Mouse (Mus musculus) adrenal gland, adult 8-10 months (tissue): ENCODE measurements around the gene Dennd1a. TPM values are rescaled to one million over a fixed set of nuclear protein-coding genes. Genes with fewer than 3 reads are reported as not detected.

ENCODE experiments used
- DNase-seq: peaks from one replicate; pipeline ENCODE4 v3.0.0; 2022
- microRNA-seq, 2 experiments: library from miRNA; unstranded; fragments of <30 nt; microRNA quantifications; one replicate each; pipeline ENCODE4 v1.2.0; 2022
- total RNA-seq, 4 experiments: library from RNA; stranded (reverse); gene quantifications; 2 replicates each; pipeline ENCODE4 v1.2.4; 2022

Gene Dennd1a
- total RNA-seq, 4 experiments from 2014 or later = 27.9 to 41.0 (median 32.3) TPM

- no peak for DNase-seq
Observed at GRCm38 (mm10) chr2:37767739-37768138, 519.5 kb downstream of the Dennd1a start.

GRCm38 (mm10) chr2:37767080-37767547, 520.1 kb downstream of the Dennd1a start:
- no peak for DNase-seq

- DNase-seq = no peak
Observed at GRCm38 (mm10) chr2:37766027-37766761, 521.0 kb downstream of the Dennd1a start.

DNA sequence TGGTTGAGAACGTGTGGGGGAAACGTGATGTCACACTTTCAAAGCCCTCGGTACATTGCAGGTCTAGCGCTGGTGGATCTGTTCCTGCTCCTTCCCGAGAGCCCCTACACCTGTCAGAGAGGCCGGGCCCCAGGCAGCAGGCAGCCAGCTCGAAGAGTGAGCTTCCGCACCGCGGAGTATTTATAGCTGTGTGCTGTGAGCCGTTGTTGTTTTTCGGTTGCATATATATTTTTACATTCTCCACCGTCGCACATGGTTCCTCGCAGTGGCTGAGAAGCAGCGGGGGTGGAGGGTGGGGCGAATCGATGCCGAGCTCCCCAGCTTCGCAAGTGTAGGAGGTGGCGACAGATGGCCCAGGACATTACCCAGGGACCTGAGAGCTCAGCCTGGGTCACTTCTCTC, 522.1 kb downstream of the Dennd1a start:
- no peak for DNase-seq

DNA sequence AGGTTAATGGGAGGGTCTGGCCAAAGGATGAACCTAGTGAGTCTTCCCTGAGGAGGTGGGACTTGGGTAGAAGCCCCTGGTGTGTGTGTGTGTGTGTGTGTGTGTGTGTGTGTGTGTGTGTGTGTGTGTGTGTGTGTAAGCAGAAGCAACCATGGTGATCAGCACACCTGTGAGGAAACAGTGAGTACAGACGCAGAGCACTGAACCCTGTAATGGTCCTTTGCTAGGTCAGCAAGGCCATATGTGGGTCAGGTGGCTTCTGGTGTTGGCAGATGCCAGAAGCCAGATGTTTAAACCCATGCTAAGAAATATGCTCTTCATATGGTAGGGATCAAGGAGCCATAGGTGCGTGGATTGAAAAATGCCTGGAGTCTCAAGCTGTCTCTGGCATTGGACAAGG, 522.7 kb downstream of the Dennd1a start:
- no peak for DNase-seq

GRCm38 (mm10) chr2:37763638-37764037, 523.6 kb downstream of the Dennd1a start:
- no peak for DNase-seq

DNA sequence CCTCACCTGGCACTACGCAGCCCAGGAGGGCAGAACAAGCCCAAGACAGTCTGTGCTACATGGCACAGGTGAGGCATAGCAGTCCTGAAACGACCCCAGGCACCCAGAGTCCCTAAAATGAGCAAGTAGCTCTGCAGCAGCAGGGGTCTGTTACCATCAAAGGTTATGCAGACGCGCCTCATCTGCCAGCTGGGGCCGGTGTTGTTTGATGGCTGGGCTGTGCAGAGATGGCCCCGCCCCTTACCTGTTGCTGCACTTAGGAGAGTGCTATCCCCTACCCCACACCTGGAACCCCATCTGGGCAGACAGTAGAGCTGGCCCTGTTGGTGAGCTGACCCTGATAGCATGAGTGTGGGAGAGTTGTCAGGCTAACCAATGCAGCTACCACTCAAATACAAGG, 526.6 kb downstream of the Dennd1a start:
- DNase-seq = no peak

- DNase-seq = no peak
Observed at GRCm38 (mm10) chr2:37758343-37759015, 528.7 kb downstream of the Dennd1a start.

GRCm38 (mm10) chr2:37757784-37758183, 529.4 kb downstream of the Dennd1a start:
- no peak for DNase-seq

- DNase-seq = no peak
Observed at GRCm38 (mm10) chr2:37757016-37757415, 530.2 kb downstream of the Dennd1a start.

DNA sequence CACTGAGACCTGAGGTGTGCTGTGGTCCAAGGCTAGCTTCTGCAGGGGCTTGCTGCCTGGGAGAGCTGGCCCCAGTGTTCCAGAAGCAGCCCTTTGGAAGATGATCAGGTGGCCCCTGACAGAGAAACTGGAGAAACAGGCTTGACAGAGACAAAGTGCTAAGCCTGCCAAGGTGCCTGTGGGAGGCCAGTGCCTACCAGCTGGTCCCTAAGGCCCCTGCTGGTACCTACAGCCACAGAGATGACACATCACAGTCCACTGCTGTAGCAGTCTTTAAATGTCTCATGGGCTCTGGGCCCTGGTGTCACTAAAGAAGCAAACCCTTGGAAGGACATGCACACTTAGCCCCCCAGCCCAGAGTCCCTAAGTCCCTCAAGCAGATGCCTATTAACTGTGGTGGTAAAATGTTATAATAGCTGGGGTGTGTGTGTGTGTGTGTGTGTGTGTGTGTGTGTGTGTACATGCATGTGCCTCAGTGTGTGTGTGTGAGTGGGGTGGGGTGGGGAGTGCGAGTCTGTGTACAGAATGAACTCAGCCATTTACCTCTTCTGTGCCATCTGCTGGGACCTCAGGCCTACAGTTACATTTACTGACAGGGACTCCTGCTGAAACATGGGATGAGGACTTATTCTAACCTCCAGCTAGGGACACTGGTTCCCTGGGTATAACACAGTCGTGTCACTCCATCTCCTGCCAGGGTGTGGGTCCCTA, 530.8 kb downstream of the Dennd1a start:
- DNase-seq = no peak

DNA sequence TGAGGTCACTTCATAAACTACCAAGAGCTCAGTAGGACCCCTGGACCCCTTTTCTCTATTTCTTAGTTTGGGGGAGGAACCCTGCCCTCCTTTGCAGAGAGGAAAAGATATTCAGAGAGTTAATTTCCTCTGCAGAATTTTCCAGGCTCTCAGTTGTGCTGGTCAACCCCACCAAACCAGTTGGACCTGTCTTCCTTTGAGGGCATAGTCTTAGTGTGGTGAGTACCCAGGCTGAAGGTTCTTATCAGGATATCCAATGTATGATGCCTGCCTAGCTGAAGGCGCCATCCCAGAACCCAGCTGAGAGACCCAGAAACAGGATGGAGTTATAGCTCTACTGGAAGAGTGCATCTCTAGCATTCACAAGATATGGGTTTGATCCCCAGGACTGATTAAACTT, 536.1 kb downstream of the Dennd1a start:
- DNase-seq = no peak

DNA sequence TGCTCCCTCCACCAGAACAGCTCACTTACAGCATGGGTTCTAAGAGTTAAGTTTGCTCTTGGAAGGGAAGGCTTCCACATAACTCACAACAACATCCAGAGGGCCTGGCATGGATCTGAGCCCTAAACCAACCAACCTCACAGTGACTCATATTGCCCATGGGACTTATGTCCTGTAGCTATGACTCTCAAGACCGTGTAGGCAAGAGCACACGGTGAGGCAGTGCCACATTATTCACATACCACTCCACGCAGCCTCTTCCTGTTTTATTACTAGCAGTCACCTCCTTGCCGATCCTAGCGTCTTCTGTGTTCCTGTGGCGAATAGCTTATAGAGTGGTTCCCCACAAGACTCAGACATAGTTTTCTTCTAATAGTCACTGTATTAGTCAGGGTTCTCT, 537.9 kb downstream of the Dennd1a start:
- DNase-seq = no peak

Small RNAs within 50 kb of the gene (microRNA-seq; reads per million reads assigned to microRNA genes)
- 0 reads per million in 2 experiments for gene Gm44455

Other genes starting within 250 kb of the Dennd1a start
- gene Lhx2, start 51.9 kb upstream of the Dennd1a start, total RNA-seq = not detected
- gene Nek6, start 224.3 kb upstream of the Dennd1a start, total RNA-seq = 10 to 100 TPM in 3 of 4 experiments, 1 to 10 TPM in 1; 9.3 to 27.3 (median 18.6) TPM